Mouse (Mus musculus): ENCODE measurements at regions not wholly inside any gene's neighbourhood (a gene's known extent, or its start where the extent isn't known, plus 50 kb on each side); places are given as distances from the start of the nearest gene placed in this dataset.
"Not testable (repeated sequence)": the region's sequence is repeated elsewhere in the genome, so short reads cannot be mapped to it uniquely, and the experiment has no call there.

- no peak for DNase-seq (ENCODE audit: low read depth, low spot score)
Observed at GRCm38 (mm10) chr8:88064414-88065110, 54.0 kb upstream of the Cnep1r1 start.

GRCm38 (mm10) chr8:88059107-88059506, 59.5 kb upstream of the Cnep1r1 start:
- not testable (repeated sequence) for DNase-seq (ENCODE audit: low read depth, low spot score)

DNA sequence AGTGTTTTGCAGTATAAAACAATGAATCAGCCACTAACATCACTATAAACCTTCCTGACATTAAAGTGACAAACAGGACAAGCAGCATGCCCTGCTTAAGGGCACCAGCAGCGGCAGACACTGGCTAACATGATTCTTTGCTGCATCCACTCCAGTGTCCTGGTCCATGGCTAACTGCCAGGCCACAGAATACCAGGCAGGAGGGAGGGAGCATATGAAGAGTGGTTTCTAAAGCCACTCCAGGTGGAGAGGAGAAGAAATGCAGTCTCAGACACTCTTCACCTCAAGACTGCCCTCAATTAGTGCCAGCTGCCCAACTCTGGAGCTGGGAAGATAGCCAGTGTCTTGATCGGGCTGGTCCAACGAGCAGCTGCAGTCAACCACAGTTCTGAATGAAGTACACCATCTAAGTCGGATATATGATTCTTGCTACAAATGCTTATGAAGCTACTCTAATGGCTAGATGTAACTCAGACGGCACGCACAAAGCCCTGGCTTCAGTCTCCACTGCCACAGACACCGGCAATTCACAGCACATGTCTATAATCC, 60.8 kb upstream of the Cnep1r1 start:
- no peak for DNase-seq (ENCODE audit: low read depth, low spot score)

DNA sequence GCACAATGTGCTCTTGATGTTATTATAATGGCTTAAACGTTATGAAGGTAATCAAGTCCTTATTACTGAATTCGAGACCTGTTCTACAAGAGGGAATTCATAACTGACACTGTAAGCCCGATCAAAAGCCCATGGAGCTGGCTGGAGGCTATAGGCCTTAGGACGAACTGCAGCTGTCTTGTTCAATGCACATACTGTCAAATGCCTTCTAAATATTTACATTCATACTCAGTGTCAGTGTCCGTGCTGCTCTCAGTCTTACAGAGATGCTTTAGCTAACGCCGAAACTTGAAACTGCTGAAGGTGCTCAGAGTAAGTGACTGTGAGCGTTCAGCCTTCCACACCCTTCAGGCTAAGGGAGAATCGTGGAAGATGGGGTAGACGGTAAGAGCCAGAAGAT, 67.9 kb upstream of the Cnep1r1 start:
- no peak for DNase-seq (ENCODE audit: low read depth, low spot score)

GRCm38 (mm10) chr8:88049091-88049490, 69.5 kb upstream of the Cnep1r1 start:
- no peak for DNase-seq (ENCODE audit: low read depth, low spot score)

DNA sequence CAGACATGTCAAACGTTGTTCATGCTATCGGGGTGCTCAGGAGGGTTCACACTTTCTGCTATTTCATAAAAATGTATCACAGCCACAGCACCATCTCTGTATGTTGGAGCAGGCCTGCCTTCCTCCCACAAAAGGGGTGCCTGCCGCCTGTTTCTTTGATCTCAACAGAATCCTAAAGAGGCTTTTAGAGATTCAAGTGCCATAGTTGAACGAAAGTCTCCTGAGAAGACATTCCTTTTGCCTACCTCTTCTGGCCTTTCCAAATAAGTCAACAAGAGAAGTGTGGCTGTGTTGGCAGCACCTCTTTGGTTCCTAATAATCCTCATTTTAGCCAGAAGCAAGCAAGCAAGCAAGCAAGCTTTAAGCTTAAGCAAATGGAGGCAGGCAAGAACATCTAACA, 72.6 kb upstream of the Cnep1r1 start:
- DNase-seq (ENCODE audit: low read depth, low spot score), result no peak

DNA sequence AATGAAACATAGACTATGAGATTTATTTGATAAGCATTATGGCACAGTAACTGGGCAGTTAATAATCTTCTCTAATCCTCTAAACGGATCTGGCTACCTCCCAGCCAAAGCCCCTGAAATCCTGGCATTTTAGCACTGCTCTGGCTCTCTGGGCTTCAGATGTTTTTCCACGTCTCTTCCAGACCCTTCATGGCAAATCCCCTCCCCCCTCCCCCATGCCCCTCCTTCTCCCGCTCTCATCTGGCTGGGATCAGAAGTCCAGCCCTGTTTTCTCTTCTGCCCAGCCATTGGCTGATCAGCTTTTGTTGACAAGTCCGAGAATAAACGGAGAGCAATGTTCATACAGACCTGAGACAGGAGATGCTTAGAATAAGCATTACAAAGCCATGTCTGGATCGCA, 79.3 kb upstream of the Cnep1r1 start:
- DNase-seq (ENCODE audit: low read depth, low spot score), result no peak

DNA sequence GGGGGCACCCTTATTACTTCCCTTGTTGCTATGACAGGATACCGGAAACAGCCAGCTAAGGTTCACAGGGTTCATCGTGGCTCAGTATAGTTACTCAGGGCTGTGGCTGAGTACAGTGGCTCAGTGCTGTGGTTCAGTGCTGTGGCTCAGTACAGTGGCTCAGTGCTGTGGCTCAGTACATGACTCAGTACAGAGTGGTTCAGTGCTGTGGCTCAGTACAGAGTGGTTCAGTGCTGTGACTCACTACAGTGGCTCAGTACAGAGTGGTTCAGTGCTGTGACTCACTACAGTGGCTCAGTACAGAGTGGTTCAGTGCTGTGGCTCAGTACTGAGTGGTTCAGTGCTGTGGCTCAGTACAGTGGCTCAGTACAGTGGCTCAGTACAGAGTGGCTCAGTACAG, 78.6 kb upstream of the Zfp423 start:
- no peak for DNase-seq (ENCODE audit: low read depth, low spot score)

DNA sequence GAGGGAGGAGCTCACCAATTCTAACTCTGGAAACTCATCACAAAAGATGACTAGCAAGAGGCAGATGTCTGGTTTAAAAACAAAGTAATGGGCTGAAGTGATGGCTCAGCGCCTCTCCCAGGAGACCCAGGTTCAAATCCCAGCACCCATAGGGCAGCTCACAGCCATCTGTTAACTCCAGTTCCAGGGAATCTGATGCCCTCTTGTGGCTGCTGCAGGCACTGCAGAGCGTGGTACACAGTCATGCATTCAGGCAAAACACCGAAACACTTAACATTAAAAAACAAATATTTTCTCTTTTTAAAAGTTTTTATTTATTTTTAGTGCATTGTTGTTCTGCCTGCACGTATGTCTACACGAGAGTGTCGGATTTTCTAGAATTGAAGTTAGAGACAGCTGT, 73.7 kb upstream of the Zfp423 start:
- DNase-seq (ENCODE audit: low read depth, low spot score), result peak; percentile 7

- DNase-seq (ENCODE audit: low read depth, low spot score), result no peak
Observed at GRCm38 (mm10) chr8:88024496-88024895, 65.1 kb upstream of the Zfp423 start.

GRCm38 (mm10) chr8:88023423-88023822, 64.0 kb upstream of the Zfp423 start:
- no peak for DNase-seq (ENCODE audit: low read depth, low spot score)

- no peak for DNase-seq (ENCODE audit: low read depth, low spot score)
Observed at GRCm38 (mm10) chr8:88022776-88023385, 63.5 kb upstream of the Zfp423 start.

DNA sequence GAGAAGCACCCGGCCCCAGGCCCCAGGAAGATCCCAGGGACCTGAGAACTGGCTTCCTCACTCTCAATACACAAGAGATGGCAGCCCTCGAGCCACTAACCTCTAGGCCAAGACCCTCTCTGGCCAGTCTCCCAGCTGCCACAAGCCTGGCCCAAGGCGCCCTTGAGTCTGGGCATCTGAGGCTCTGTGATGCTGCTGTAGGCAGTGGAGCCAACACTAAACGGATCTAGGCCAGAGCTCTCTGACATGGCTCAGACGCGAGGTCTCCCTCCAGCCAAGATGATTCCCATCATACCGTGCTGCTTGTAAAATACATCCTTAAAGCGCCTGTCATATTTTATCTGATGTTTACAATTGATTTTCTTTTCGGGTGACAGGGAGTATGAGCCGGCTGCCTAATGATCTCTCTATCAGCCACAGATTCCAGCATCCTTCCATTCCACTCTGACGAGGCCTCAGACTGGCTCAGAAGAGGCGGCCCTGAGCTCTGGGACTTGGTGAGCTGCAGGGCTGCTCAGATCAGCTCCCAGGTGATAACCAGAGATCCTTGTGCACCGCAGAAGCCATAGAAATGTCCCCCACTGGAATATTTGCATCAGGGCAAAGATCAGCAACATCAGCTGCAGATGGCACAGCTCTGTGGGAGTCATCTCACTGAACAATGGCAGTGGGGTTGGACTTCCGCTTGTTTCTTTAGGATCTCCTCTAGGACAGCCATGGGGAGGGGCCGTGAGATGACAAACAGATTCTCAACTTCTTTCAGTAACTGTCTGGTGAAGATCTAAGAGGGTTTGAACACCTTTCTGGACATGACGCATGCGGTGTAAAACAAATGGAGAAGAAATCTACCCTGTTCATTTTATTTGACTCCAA, 60.1 kb upstream of the Zfp423 start:
- no peak for DNase-seq (ENCODE audit: low read depth, low spot score)

DNA sequence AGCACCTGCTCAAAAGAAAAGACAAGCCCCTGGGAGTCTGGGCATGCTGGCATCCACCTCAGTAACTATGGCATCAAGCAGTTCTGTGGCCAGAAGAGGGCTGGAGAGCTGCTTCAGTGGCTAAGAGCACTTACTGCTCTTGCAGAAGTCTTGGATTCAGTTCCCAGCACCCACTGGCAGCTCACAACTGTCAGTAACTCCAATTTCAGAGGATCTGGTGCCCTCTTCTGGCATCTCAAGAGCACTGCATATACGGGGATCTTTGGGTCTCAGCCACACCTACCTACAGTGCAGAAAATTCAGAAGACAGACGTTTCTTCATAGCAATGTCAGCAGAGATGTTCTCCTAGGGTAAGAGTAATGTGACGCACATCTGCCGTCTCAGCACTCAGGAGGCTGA, 59.1 kb upstream of the Zfp423 start:
- DNase-seq (ENCODE audit: low read depth, low spot score), result no peak

DNA sequence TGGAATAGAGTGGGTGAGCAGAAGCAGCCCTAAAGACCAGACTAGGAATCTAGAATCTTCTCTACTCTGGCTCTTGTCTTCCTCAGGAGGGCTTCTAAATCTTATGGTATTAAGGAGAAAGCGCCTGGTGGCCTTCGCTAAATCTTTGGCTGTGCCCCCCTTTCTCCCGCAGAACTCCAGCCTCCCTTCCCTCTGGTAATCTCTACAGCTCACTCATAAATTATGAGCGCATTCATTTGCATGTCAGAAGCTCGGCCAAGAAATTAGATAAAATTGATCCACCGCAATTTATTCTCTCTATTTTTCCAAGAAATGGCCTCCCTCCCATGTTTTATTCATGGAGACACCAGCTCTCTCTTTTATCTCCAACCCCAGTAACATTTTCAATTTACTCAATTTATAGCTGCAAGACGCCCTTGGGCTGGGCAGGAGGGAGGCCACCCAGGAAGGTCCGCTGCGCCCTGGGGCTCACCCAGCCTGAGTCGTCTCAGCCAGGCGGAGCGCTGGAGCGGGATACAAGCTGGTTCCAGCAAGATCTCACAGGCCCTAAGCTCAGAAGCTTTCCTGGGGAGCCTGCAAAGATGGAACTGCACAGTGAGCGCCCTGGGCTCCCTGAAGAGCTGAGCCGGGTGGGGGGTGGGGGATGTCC, 52.9 kb upstream of the Zfp423 start:
- DNase-seq (ENCODE audit: low read depth, low spot score), result no peak

DNA sequence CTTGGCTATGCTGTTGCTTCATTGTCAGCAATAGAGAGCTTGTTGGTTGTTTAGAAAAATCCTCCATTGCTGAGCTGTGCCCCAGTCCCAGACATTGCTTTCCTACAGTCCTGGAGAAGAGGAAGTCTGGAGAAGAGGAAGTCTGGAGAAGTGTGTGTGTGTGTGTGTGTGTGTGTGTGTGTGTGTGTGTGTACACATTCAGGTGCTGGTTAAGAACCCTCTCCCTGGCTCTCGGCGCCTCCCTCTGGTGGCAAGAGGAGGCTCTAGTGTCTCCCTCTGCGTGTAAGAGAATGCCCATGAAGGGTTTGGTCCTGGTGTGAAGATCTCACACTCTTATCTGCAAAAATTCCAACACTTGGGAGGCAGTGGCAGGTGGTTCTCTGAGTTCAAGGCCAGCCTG, 51.2 kb upstream of the Zfp423 start:
- DNase-seq (ENCODE audit: low read depth, low spot score), result no peak

- no peak for DNase-seq (ENCODE audit: low read depth, low spot score)
Observed at GRCm38 (mm10) chr8:88009878-88010277, 50.5 kb upstream of the Zfp423 start.

Measured in CD4-positive helper T cell, adult 2 months (primary cell).